Mouse (Mus musculus) thymus, adult 2 months (tissue): ENCODE measurements around the gene Them7. TPM values are rescaled to one million over a fixed set of nuclear protein-coding genes. Genes with fewer than 3 reads are reported as not detected.

Source experiments
- DNase-seq: peaks from one replicate; pipeline ENCODE4 v3.0.0; 2021
- H3K27ac ChIP-seq: fragments of 200-500 bp; 2 replicates; pipeline ENCODE4 v1.5.1; 2012; ENCODE audit warnings: low read length, control low read depth; ENCODE audit not compliant: control insufficient read depth, insufficient read depth
- H3K27me3 ChIP-seq: fragments of 200-500 bp; 2 replicates; pipeline ENCODE4 v1.6.1; 2012; ENCODE audit warnings: mild to moderate bottlenecking, low read length, moderate library complexity, mixed read lengths; ENCODE audit not compliant: control insufficient read depth, insufficient read depth
- H3K36me3 ChIP-seq: fragments of 200-500 bp; 2 replicates; pipeline ENCODE4 v1.6.1; 2012; ENCODE audit warnings: mild to moderate bottlenecking, low read length, moderate library complexity; ENCODE audit not compliant: control insufficient read depth, insufficient read depth
- H3K4me1 ChIP-seq: fragments of 200-500 bp; replicated peaks from 2 replicates; pipeline ENCODE4 v1.6.1; 2012; ENCODE audit warnings: low read length; ENCODE audit not compliant: control insufficient read depth, insufficient read depth
- H3K4me3 ChIP-seq: fragments of 200-500 bp; 2 replicates; pipeline ENCODE4 v1.5.1; 2012; ENCODE audit warnings: mild to moderate bottlenecking, low read length, control low read depth, moderate library complexity; ENCODE audit not compliant: control insufficient read depth, insufficient read depth
- CTCF ChIP-seq: fragments of 200-500 bp; IDR thresholded peaks from 2 replicates; pipeline ENCODE4 v1.5.1; 2012; ENCODE audit warnings: mild to moderate bottlenecking, control low read depth, low read length, moderate library complexity, borderline replicate concordance; ENCODE audit not compliant: control insufficient read depth, poor library complexity, insufficient read depth; ENCODE audit errors: extremely low read depth
- POLR2A ChIP-seq: fragments of 200-500 bp; IDR thresholded peaks from 2 replicates; pipeline ENCODE4 v1.6.1; 2012; ENCODE audit warnings: mild to moderate bottlenecking, low read length, control low read depth, moderate library complexity; ENCODE audit not compliant: control insufficient read depth, poor library complexity, insufficient read depth; ENCODE audit errors: extremely low read depth
- WGBS: fragments of 180-500 bp; shearing (Covaris S2); methylation state at CpG from one replicate; pipeline ENCODE4 v1.1.7; 2018; 5-methylcytosine and 5-hydroxymethylcytosine counted together
- polyA plus RNA-seq: library from polyadenylated mRNA; depleted of rRNA; stranded (reverse); fragments of >200 nt; gene quantifications from 2 replicates; pipeline ENCODE4 v1.2.3, GENCODE M21; 2012

The Them7 gene
- polyA plus RNA-seq, 1 experiment = 0.94 TPM

- TF ChIP-seq CTCF = no peak
- no peak for TF ChIP-seq POLR2A
- H3K36me3 ChIP-seq = no peaks in the 10 kb centered on the region
- WGBS = 81% methylated on average over 10 of the region's 10 CpGs
- no peaks in the 10 kb centered on the region for H3K4me1 ChIP-seq
- no peak overlapping the region for H3K4me3 ChIP-seq
- peak; percentile 3 for DNase-seq
- H3K27me3 ChIP-seq = no peaks in the 10 kb centered on the region
- no peak overlapping the region for H3K27ac ChIP-seq
These were observed 35.9 kb upstream of the Them7 start for GRCm38 (mm10) chr2:105188182-105188581.

DNA sequence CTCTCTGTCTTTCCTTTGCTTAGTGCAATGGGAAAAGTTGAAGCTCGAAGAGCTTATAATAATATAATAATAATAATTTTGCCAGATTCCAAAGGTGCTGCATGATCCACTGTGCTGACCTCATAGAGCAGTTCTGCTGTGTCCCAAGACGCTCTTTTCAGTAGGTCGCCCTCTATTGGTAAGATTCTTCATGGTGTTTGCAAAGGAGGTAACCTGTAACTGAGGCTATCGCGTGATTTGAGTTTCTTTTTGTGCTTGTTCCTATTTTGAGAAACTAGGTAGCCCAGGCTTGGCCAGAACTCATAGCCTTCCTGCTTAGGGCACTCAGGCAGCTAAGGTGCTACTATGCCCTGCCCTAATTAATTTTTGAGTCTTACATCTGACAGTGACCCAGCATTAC is 34.8 kb upstream of the Them7 start:
- no peak overlapping the region for H3K4me3 ChIP-seq
- H3K27ac ChIP-seq = no peak overlapping the region
- TF ChIP-seq POLR2A = no peak
- no peak for TF ChIP-seq CTCF
- 30% methylated on average over 5 of the region's 5 CpGs for WGBS
- H3K27me3 ChIP-seq = no peaks in the 10 kb centered on the region
- H3K4me1 ChIP-seq = no peaks in the 10 kb centered on the region
- peak; percentile 8 for DNase-seq
- no peaks in the 10 kb centered on the region for H3K36me3 ChIP-seq

GRCm38 (mm10) chr2:105200152-105200551 is 24.0 kb upstream of the Them7 start:
- H3K27me3 ChIP-seq = no peaks in the 10 kb centered on the region
- no peaks in the 10 kb centered on the region for H3K36me3 ChIP-seq
- no peak overlapping the region for H3K4me3 ChIP-seq
- no peak for DNase-seq
- WGBS = 79% methylated on average over 8 of the region's 8 CpGs
- H3K4me1 ChIP-seq = no peaks in the 10 kb centered on the region
- no peak overlapping the region for H3K27ac ChIP-seq
- TF ChIP-seq POLR2A (no peak), CTCF (no peak)

DNA sequence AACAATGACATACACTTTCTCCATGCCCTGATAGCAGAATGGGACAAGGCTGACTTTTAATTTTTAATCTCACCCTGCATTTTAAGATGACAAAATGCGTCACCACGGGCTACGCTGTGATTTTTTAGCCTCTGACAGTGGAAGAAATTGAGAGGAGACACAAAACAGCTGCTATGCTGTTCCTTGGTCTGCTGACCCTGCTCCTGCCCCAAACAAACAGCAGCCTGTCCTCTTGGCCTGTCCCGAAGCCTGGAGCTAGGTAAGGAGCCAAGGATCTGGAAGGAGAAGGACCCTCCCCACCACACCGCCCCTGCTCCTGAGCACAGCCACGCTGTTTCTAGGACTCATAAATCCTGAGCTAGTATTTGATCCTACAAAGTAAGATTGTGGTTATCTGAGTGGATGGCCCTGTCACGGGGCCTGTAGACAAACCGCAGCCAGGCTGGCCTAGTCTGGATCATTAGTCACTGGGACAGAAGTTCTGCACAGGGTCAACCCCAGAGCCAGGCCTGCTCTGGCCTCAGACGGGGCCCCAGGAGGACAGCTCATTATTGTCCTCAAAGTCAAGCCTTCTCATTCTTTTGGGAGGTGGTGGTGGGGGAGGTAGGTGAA is 17.5 kb upstream of the Them7 start:
- TF ChIP-seq POLR2A (no peak), CTCF (no peak)
- Histone ChIP-seq H3K4me3 (no peak overlapping the region), H3K27ac (no peak overlapping the region), H3K27me3 (no peaks in the 10 kb centered on the region), H3K4me1 (no peaks in the 10 kb centered on the region), H3K36me3 (no peaks in the 10 kb centered on the region)
- DNase-seq = no peak
- 86% methylated on average over 9 of the region's 9 CpGs for WGBS

DNA sequence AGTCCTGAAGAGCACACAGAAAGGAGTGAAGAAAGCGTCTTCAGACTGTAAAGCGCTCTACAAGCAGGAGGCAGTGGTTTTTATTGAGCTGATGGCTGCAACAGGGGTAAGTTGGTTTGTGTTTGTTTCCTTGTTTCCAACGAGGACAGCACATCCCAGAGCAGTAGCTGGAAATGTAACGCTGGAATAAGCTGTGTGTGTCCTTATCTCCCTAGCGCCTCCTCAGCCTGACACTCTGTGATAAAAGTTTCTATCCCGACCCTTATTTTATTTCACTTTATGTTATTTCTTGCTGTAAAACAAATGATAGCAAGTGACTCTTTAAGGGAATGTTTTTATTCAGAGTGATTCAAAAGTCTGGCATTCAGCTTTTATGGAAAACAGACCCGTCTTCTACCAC is 11.3 kb upstream of the Them7 start:
- no peak for TF ChIP-seq POLR2A
- TF ChIP-seq CTCF = no peak
- H3K36me3 ChIP-seq = no peaks in the 10 kb centered on the region
- H3K27ac ChIP-seq = no peak overlapping the region
- no peak overlapping the region for H3K4me3 ChIP-seq
- no peaks in the 10 kb centered on the region for H3K27me3 ChIP-seq
- no peak for DNase-seq
- no peaks in the 10 kb centered on the region for H3K4me1 ChIP-seq
- 75% methylated on average over 7 of the region's 7 CpGs for WGBS

DNA sequence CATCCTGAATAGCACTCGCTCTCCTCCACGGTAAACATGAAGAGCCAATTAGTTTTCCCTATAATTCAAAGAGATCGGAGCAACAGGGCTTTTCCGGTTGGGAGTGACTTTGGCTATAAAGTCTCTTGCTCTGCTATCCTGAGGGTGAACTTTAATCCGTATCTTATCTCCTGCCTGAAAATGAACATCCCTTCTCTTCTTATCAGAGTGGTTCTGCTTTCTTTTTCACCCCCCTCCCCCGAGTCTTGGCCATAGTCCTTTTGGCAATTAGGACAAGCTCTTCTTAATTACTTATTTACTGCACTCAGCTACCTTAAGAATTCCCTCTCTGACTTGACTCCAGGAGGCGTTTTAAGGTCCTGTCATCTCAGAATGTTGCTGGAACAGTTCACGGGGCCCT is 8.2 kb upstream of the Them7 start:
- WGBS = 65% methylated on average over 8 of the region's 8 CpGs
- TF ChIP-seq CTCF (no peak), POLR2A (no peak)
- Histone ChIP-seq H3K27ac (no peak overlapping the region), H3K36me3 (no peaks in the 10 kb centered on the region), H3K27me3 (no peaks in the 10 kb centered on the region), H3K4me1 (no peaks in the 10 kb centered on the region), H3K4me3 (no peak overlapping the region)
- no peak for DNase-seq

- WGBS = 86% methylated on average over 5 of the region's 5 CpGs
- Histone ChIP-seq H3K27me3 (no peaks in the 10 kb centered on the region), H3K27ac (no peak overlapping the region), H3K36me3 (no peaks in the 10 kb centered on the region), H3K4me1 (no peaks in the 10 kb centered on the region), H3K4me3 (no peak overlapping the region)
- no peak for TF ChIP-seq CTCF
- no peak for TF ChIP-seq POLR2A
- DNase-seq = no peak
These were observed 4.9 kb upstream of the Them7 start for GRCm38 (mm10) chr2:105219229-105219628.
